Mouse (Mus musculus): ENCODE data around the gene Gm49510. TPM values are rescaled to one million over a fixed set of nuclear protein-coding genes. Genes with fewer than 3 reads are reported as not detected.

Gm49510 gene
- polyA plus RNA-seq, 1 experiment from 2014 or later = 0.32 TPM

- Histone ChIP-seq H3K4me1 (ENCODE audit: control insufficient read depth, insufficient read depth, low read length) (peaks cover 17% of the 10 kb centered on the region; the same call in 1 of the 2 replicates), H3K9ac (ENCODE audit: low read length) (no peak overlapping the region), H3K4me2 (ENCODE audit: low read depth, low read length) (no peak overlapping the region), H3K36me3 (ENCODE audit: control insufficient read depth, insufficient read depth, low read length) (no peaks in the 10 kb centered on the region), H3K27ac (ENCODE audit: low read length) (no peak overlapping the region), H3K4me3 (replicated peaks; ENCODE audit: low read length) (no peak overlapping the region), H3K9me3 (replicated peaks; ENCODE audit: control insufficient read depth, low read length) (no peaks in the 10 kb centered on the region), H3K27me3 (ENCODE audit: control insufficient read depth, insufficient read depth, low read length) (no peaks in the 10 kb centered on the region)
- WGBS = 78% methylated on average over 5 of the region's 5 CpGs
- ATAC-seq (ENCODE audit: insufficient read depth, low FRiP score) = no peak
These were observed 37.2 kb upstream of the Gm49510 start for GRCm38 (mm10) chr15:78862280-78862679.

DNA sequence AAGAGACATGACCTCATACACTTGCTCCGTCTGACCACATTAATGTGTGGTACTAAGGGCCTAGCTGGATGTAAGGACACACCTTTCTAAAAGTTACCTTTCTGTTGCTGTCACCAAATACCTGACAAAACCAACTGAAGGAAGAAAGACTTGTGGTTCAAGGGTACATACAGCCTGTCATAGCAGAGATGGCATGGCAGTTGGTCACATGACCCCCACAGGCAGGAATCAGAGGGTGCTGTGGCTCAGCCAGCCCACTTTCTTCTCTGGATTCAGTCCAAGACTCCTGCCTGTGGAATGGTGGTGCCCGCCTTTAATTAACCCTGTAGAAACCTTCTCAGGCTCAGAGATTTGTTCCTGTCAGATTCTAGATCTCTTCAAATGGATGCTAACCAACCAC lies 36.3 kb upstream of the Gm49510 start:
- no peaks in the 10 kb centered on the region for H3K27me3 ChIP-seq (ENCODE audit: control insufficient read depth, insufficient read depth, low read length)
- H3K36me3 ChIP-seq (ENCODE audit: control insufficient read depth, insufficient read depth, low read length) = no peaks in the 10 kb centered on the region
- ATAC-seq (ENCODE audit: insufficient read depth, low FRiP score) = no peak
- H3K4me1 ChIP-seq (ENCODE audit: control insufficient read depth, insufficient read depth, low read length) = peaks cover 23% of the 10 kb centered on the region
- no peak overlapping the region for H3K9ac ChIP-seq (ENCODE audit: low read length)
- H3K27ac ChIP-seq (ENCODE audit: low read length) = peak overlapping the region; percentile 53
- H3K4me3 ChIP-seq (replicated peaks; ENCODE audit: low read length) = no peak overlapping the region
- no peak overlapping the region for H3K4me2 ChIP-seq (ENCODE audit: low read depth, low read length)
- H3K9me3 ChIP-seq (replicated peaks; ENCODE audit: control insufficient read depth, low read length) = no peaks in the 10 kb centered on the region
- 71% methylated on average over 2 of the region's 2 CpGs for WGBS

- H3K4me2 ChIP-seq (ENCODE audit: low read depth, low read length) = no peak overlapping the region
- 0 out of 2 replicates have a peak overlapping the region, but pooled peaks have one; percentile 27 for H3K9ac ChIP-seq (ENCODE audit: low read length)
These were observed 35.6 kb upstream of the Gm49510 start for GRCm38 (mm10) chr15:78863852-78864253.

DNA sequence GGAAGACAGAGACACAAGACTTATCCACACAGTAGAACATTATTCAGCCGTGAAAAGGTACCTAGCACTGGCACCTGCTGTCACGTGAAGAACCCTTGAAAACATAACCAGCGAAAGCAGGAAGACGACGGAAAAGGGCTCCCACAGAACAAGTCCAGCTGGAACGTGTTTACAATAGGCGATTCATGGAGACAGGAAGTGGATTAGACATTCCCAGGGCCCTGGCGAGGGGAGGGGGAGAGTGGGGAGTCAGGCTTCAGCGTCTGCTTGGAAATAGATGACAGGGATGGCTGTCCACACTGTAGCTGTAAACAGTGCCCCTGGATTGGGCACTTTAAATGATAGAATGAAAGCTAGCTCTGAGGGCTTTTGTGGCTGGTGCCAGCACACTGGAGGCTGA lies 31.1 kb upstream of the Gm49510 start:
- H3K27me3 ChIP-seq (ENCODE audit: control insufficient read depth, insufficient read depth, low read length) = no peaks in the 10 kb centered on the region
- H3K4me2 ChIP-seq (ENCODE audit: low read depth, low read length) = peak overlapping the region; percentile 16; the same call in 1 of the 2 replicates
- peak; percentile 82 for ATAC-seq (ENCODE audit: insufficient read depth, low FRiP score)
- no peak overlapping the region for H3K4me3 ChIP-seq (replicated peaks; ENCODE audit: low read length)
- peak overlapping the region; percentile 55; the same call in 1 of the 2 replicates for H3K9ac ChIP-seq (ENCODE audit: low read length)
- peaks cover 27% of the 10 kb centered on the region for H3K4me1 ChIP-seq (ENCODE audit: control insufficient read depth, insufficient read depth, low read length)
- 5% methylated on average over 9 of the region's 9 CpGs for WGBS
- peak overlapping the region; percentile 91 for H3K27ac ChIP-seq (ENCODE audit: low read length)
- H3K9me3 ChIP-seq (replicated peaks; ENCODE audit: control insufficient read depth, low read length) = no peaks in the 10 kb centered on the region
- H3K36me3 ChIP-seq (ENCODE audit: control insufficient read depth, insufficient read depth, low read length) = no peaks in the 10 kb centered on the region

More at GRCm38 (mm10) chr15:78863852-78864253, 35.6 kb upstream of the Gm49510 start:
- ATAC-seq (ENCODE audit: insufficient read depth, low FRiP score) = no peak
- Histone ChIP-seq H3K27ac (ENCODE audit: low read length) (peak overlapping the region; percentile 53), H3K36me3 (ENCODE audit: control insufficient read depth, insufficient read depth, low read length) (no peaks in the 10 kb centered on the region), H3K4me3 (replicated peaks; ENCODE audit: low read length) (no peak overlapping the region), H3K9me3 (replicated peaks; ENCODE audit: control insufficient read depth, low read length) (no peaks in the 10 kb centered on the region), H3K4me1 (ENCODE audit: control insufficient read depth, insufficient read depth, low read length) (peaks cover 30% of the 10 kb centered on the region), H3K27me3 (ENCODE audit: control insufficient read depth, insufficient read depth, low read length) (no peaks in the 10 kb centered on the region)
- WGBS = 51% methylated on average over 13 of the region's 13 CpGs

- Histone ChIP-seq H3K27ac (ENCODE audit: low read length) (peak overlapping the region; percentile 91), H3K4me3 (replicated peaks; ENCODE audit: low read length) (no peak overlapping the region), H3K4me1 (ENCODE audit: control insufficient read depth, insufficient read depth, low read length) (peaks cover 25% of the 10 kb centered on the region), H3K4me2 (ENCODE audit: low read depth, low read length) (peak overlapping the region; percentile 16; the same call in 1 of the 2 replicates), H3K9me3 (replicated peaks; ENCODE audit: control insufficient read depth, low read length) (no peaks in the 10 kb centered on the region), H3K9ac (ENCODE audit: low read length) (peak overlapping the region; percentile 55; the same call in 1 of the 2 replicates), H3K36me3 (ENCODE audit: control insufficient read depth, insufficient read depth, low read length) (no peaks in the 10 kb centered on the region), H3K27me3 (ENCODE audit: control insufficient read depth, insufficient read depth, low read length) (no peaks in the 10 kb centered on the region)
- 36% methylated on average over 7 of the region's 7 CpGs for WGBS
- ATAC-seq (ENCODE audit: insufficient read depth, low FRiP score) = peak; percentile 56
These were observed 30.6 kb upstream of the Gm49510 start for GRCm38 (mm10) chr15:78868826-78869233.

GRCm38 (mm10) chr15:78869775-78870174 lies 29.7 kb upstream of the Gm49510 start:
- no peaks in the 10 kb centered on the region for H3K27me3 ChIP-seq (ENCODE audit: control insufficient read depth, insufficient read depth, low read length)
- H3K9ac ChIP-seq (ENCODE audit: low read length) = no peak overlapping the region
- no peak overlapping the region for H3K27ac ChIP-seq (ENCODE audit: low read length)
- no peak for ATAC-seq (ENCODE audit: insufficient read depth, low FRiP score)
- no peak overlapping the region for H3K4me2 ChIP-seq (ENCODE audit: low read depth, low read length)
- no peaks in the 10 kb centered on the region for H3K9me3 ChIP-seq (replicated peaks; ENCODE audit: control insufficient read depth, low read length)
- no peaks in the 10 kb centered on the region for H3K36me3 ChIP-seq (ENCODE audit: control insufficient read depth, insufficient read depth, low read length)
- 32% methylated on average over 6 of the region's 6 CpGs for WGBS
- no peak overlapping the region for H3K4me3 ChIP-seq (replicated peaks; ENCODE audit: low read length)
- H3K4me1 ChIP-seq (ENCODE audit: control insufficient read depth, insufficient read depth, low read length) = peaks cover 22% of the 10 kb centered on the region

GRCm38 (mm10) chr15:78872021-78872608 lies 27.4 kb upstream of the Gm49510 start:
- ATAC-seq (ENCODE audit: insufficient read depth, low FRiP score) = no peak
- H3K27me3 ChIP-seq (ENCODE audit: control insufficient read depth, insufficient read depth, low read length) = no peaks in the 10 kb centered on the region
- H3K9me3 ChIP-seq (replicated peaks; ENCODE audit: control insufficient read depth, low read length) = no peaks in the 10 kb centered on the region
- peaks cover 38% of the 10 kb centered on the region for H3K4me1 ChIP-seq (ENCODE audit: control insufficient read depth, insufficient read depth, low read length)
- no peak overlapping the region for H3K9ac ChIP-seq (ENCODE audit: low read length)
- no peak overlapping the region for H3K4me2 ChIP-seq (ENCODE audit: low read depth, low read length)
- WGBS = 37% methylated on average over 5 of the region's 5 CpGs
- H3K4me3 ChIP-seq (replicated peaks; ENCODE audit: low read length) = no peak overlapping the region
- H3K36me3 ChIP-seq (ENCODE audit: control insufficient read depth, insufficient read depth, low read length) = no peaks in the 10 kb centered on the region
- H3K27ac ChIP-seq (ENCODE audit: low read length) = peak overlapping the region; percentile 21

GRCm38 (mm10) chr15:78873803-78874435 lies 25.5 kb upstream of the Gm49510 start:
- WGBS = 50% methylated on average over 13 of the region's 13 CpGs
- Histone ChIP-seq H3K4me2 (ENCODE audit: low read depth, low read length) (no peak overlapping the region), H3K9me3 (replicated peaks; ENCODE audit: control insufficient read depth, low read length) (no peaks in the 10 kb centered on the region), H3K4me1 (ENCODE audit: control insufficient read depth, insufficient read depth, low read length) (peaks cover 30% of the 10 kb centered on the region), H3K4me3 (replicated peaks; ENCODE audit: low read length) (no peak overlapping the region), H3K27me3 (ENCODE audit: control insufficient read depth, insufficient read depth, low read length) (no peaks in the 10 kb centered on the region), H3K9ac (ENCODE audit: low read length) (peak overlapping the region; percentile 42), H3K36me3 (ENCODE audit: control insufficient read depth, insufficient read depth, low read length) (no peaks in the 10 kb centered on the region), H3K27ac (ENCODE audit: low read length) (no peak overlapping the region)
- no peak for ATAC-seq (ENCODE audit: insufficient read depth, low FRiP score)

DNA sequence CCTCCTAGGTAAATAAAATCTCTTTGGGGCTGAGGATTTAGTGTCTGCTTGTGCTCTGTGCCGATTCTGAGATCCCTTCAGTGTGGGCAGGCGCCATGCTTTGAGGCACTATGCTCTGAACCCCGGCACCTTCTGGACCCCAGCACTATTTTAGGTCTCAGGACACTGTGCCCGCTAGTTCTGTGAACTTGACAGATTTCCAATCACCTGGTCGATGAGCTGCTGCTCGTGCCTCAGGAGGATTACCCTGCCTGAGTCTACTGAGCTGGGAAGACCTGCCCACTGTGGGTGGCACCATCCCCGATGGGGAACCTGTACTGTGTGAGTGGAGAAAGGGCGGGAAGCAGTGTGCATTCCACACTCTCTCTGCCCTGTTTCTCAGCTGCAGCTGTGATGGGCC lies 24.5 kb upstream of the Gm49510 start:
- no peaks in the 10 kb centered on the region for H3K9me3 ChIP-seq (replicated peaks; ENCODE audit: control insufficient read depth, low read length)
- no peaks in the 10 kb centered on the region for H3K27me3 ChIP-seq (ENCODE audit: control insufficient read depth, insufficient read depth, low read length)
- ATAC-seq (ENCODE audit: insufficient read depth, low FRiP score) = no peak
- no peak overlapping the region for H3K4me3 ChIP-seq (replicated peaks; ENCODE audit: low read length)
- peaks cover 35% of the 10 kb centered on the region for H3K4me1 ChIP-seq (ENCODE audit: control insufficient read depth, insufficient read depth, low read length)
- H3K4me2 ChIP-seq (ENCODE audit: low read depth, low read length) = no peak overlapping the region
- WGBS = 56% methylated on average over 8 of the region's 8 CpGs
- peak overlapping the region; percentile 99 for H3K27ac ChIP-seq (ENCODE audit: low read length)
- no peak overlapping the region for H3K9ac ChIP-seq (ENCODE audit: low read length)
- H3K36me3 ChIP-seq (ENCODE audit: control insufficient read depth, insufficient read depth, low read length) = no peaks in the 10 kb centered on the region
